Mouse (Mus musculus): ENCODE data around the gene Plscr4.

The Plscr4 gene

GRCm38 (mm10) chr9:92511696-92512095 lies 54.5 kb downstream of the Plscr4 start:
- DNase-seq (ENCODE audit: low read depth, low spot score), result no peak

- DNase-seq (ENCODE audit: low read depth, low spot score), result no peak
Observed at GRCm38 (mm10) chr9:92517036-92517435, 59.9 kb downstream of the Plscr4 start.

GRCm38 (mm10) chr9:92520751-92521150 lies 63.6 kb downstream of the Plscr4 start:
- DNase-seq (ENCODE audit: low read depth, low spot score), result no peak

- DNase-seq (ENCODE audit: low read depth, low spot score), result no peak
Observed at GRCm38 (mm10) chr9:92524506-92524905, 67.3 kb downstream of the Plscr4 start.

- no peak for DNase-seq (ENCODE audit: low read depth, low spot score)
Observed at GRCm38 (mm10) chr9:92530055-92530454, 72.9 kb downstream of the Plscr4 start.

- no peak for DNase-seq (ENCODE audit: low read depth, low spot score)
Observed at GRCm38 (mm10) chr9:92537735-92538134, 80.6 kb downstream of the Plscr4 start.

GRCm38 (mm10) chr9:92538216-92538615 lies 81.0 kb downstream of the Plscr4 start:
- no peak for DNase-seq (ENCODE audit: low read depth, low spot score)
